Mouse (Mus musculus) limb, embryonic 12.5 days (tissue): ENCODE data around the gene Rnf187. TPM values are rescaled to one million over a fixed set of nuclear protein-coding genes. Genes with fewer than 3 reads are reported as not detected.

ENCODE experiments used
- ATAC-seq: fragments of 200-750 bp; cut with Nextera tagmentation; 2 replicates; pipeline ENCODE4 v1.8.0; 2017; ENCODE audit warnings: low read depth, moderate TSS enrichment; ENCODE audit not compliant: insufficient number of reproducible peaks, insufficient read depth, low FRiP score, low TSS enrichment
- H3K27ac ChIP-seq: fragments of 300-500 bp; sonication (generic); 2 replicates; pipeline ENCODE4 v1.5.1; 2016; ENCODE audit warnings: mild to moderate bottlenecking, moderate library complexity
- H3K27me3 ChIP-seq: fragments of 300-500 bp; sonication (generic); 2 replicates; pipeline ENCODE4 v1.6.1; 2016; ENCODE audit warnings: mild to moderate bottlenecking, moderate library complexity
- H3K36me3 ChIP-seq: fragments of 300-500 bp; sonication (generic); 2 replicates; pipeline ENCODE4 v1.6.1; 2016; ENCODE audit warnings: mild to moderate bottlenecking, moderate library complexity
- H3K4me1 ChIP-seq: fragments of 300-500 bp; sonication (generic); replicated peaks from 2 replicates; pipeline ENCODE4 v1.6.1; 2016
- H3K4me2 ChIP-seq: fragments of 300-500 bp; sonication (generic); 2 replicates; pipeline ENCODE4 v1.6.1; 2016; ENCODE audit warnings: mild to moderate bottlenecking, moderate library complexity
- H3K4me3 ChIP-seq: fragments of 300-500 bp; sonication (generic); replicated peaks from 2 replicates; pipeline ENCODE4 v1.5.1; 2016; ENCODE audit warnings: mild to moderate bottlenecking
- H3K9ac ChIP-seq: fragments of 300-500 bp; sonication (generic); replicated peaks from 2 replicates; pipeline ENCODE4 v1.6.1; 2016; ENCODE audit warnings: mild to moderate bottlenecking, moderate library complexity
- H3K9me3 ChIP-seq: fragments of 300-500 bp; sonication (generic); 2 replicates; pipeline ENCODE4 v1.6.1; 2016; ENCODE audit warnings: mild to moderate bottlenecking, moderate library complexity
- WGBS: fragments of 180-500 bp; shearing (Covaris S2); methylation state at CpG from one replicate; pipeline ENCODE4 v1.1.7; 2016; 5-methylcytosine and 5-hydroxymethylcytosine counted together
- polyA plus RNA-seq: library from polyadenylated mRNA; unstranded; fragments of >200 nt; fragmentation: Nextera tagmentation; extraction: Ambion mirVana; gene quantifications from 2 replicates; pipeline ENCODE4 v1.2.1, GENCODE M21; 2016

Gene Rnf187
- polyA plus RNA-seq, 1 experiment from 2014 or later: 315 TPM

GRCm38 (mm10) chr11:58964216-58964615, 25.5 kb upstream of the Rnf187 start:
- Histone ChIP-seq H3K27ac (no peak overlapping the region), H3K36me3 (peaks cover 16% of the 10 kb centered on the region; the same call in 1 of the 2 replicates), H3K4me3 (no peak overlapping the region), H3K9ac (no peak overlapping the region), H3K27me3 (peaks cover 40% of the 10 kb centered on the region), H3K9me3 (peaks cover 8% of the 10 kb centered on the region), H3K4me2 (no peak overlapping the region), H3K4me1 (peaks cover 7% of the 10 kb centered on the region; the same call in 1 of the 2 replicates)
- no peak for ATAC-seq
- 83% methylated on average over 7 of the region's 7 CpGs for WGBS

- H3K4me2 ChIP-seq: no peak overlapping the region
- no peak for ATAC-seq
- peaks cover 8% of the 10 kb centered on the region for H3K9me3 ChIP-seq
- peaks cover 10% of the 10 kb centered on the region; the same call in 1 of the 2 replicates for H3K36me3 ChIP-seq
- no peak overlapping the region for H3K27ac ChIP-seq
- 39% methylated on average over 17 of the region's 17 CpGs for WGBS
- no peak overlapping the region for H3K4me3 ChIP-seq
- no peak overlapping the region for H3K9ac ChIP-seq
- peaks cover 44% of the 10 kb centered on the region for H3K27me3 ChIP-seq
- peaks cover 8% of the 10 kb centered on the region; the same call in 1 of the 2 replicates for H3K4me1 ChIP-seq
These were observed 24.8 kb upstream of the Rnf187 start for GRCm38 (mm10) chr11:58963543-58963942.

- peaks cover 8% of the 10 kb centered on the region for H3K9me3 ChIP-seq
- peaks cover 53% of the 10 kb centered on the region for H3K27me3 ChIP-seq
- 59% methylated on average over 50 of the region's 50 CpGs for WGBS
- H3K4me2 ChIP-seq: 0 out of 2 replicates have a peak overlapping the region, but pooled peaks have one; percentile 10
- H3K4me1 ChIP-seq: peaks cover 19% of the 10 kb centered on the region
- peaks cover 12% of the 10 kb centered on the region for H3K36me3 ChIP-seq
- no peak for ATAC-seq
- no peak overlapping the region for H3K9ac ChIP-seq
- no peak overlapping the region for H3K27ac ChIP-seq
- H3K4me3 ChIP-seq: no peak overlapping the region; the same call in 1 of the 2 replicates
These were observed 22.9 kb upstream of the Rnf187 start for GRCm38 (mm10) chr11:58961364-58962177.

- Histone ChIP-seq H3K36me3 (peaks cover 12% of the 10 kb centered on the region), H3K9ac (no peak overlapping the region; the same call in 1 of the 2 replicates), H3K27me3 (peaks cover 53% of the 10 kb centered on the region), H3K4me1 (peaks cover 26% of the 10 kb centered on the region), H3K9me3 (peaks cover 8% of the 10 kb centered on the region), H3K27ac (no peak overlapping the region), H3K4me2 (peak overlapping the region; percentile 65), H3K4me3 (peak overlapping the region; percentile 44)
- WGBS: 2% methylated on average over 40 of the region's 40 CpGs
- ATAC-seq: peak; percentile 57
These were observed 21.3 kb upstream of the Rnf187 start for GRCm38 (mm10) chr11:58959921-58960465.

GRCm38 (mm10) chr11:58959186-58959825, 20.6 kb upstream of the Rnf187 start:
- ATAC-seq: no peak
- peaks cover 8% of the 10 kb centered on the region for H3K9me3 ChIP-seq
- peaks cover 12% of the 10 kb centered on the region for H3K36me3 ChIP-seq
- peak overlapping the region; percentile 44 for H3K4me3 ChIP-seq
- H3K4me2 ChIP-seq: peak overlapping the region; percentile 65
- peaks cover 26% of the 10 kb centered on the region for H3K4me1 ChIP-seq
- WGBS: 39% methylated on average over 15 of the region's 15 CpGs
- H3K27me3 ChIP-seq: peaks cover 51% of the 10 kb centered on the region
- H3K9ac ChIP-seq: no peak overlapping the region
- H3K27ac ChIP-seq: no peak overlapping the region

- Histone ChIP-seq H3K27ac (no peak overlapping the region), H3K9me3 (peaks cover 8% of the 10 kb centered on the region), H3K9ac (no peak overlapping the region), H3K27me3 (peaks cover 44% of the 10 kb centered on the region), H3K4me1 (peaks cover 29% of the 10 kb centered on the region), H3K4me3 (no peak overlapping the region), H3K4me2 (no peak overlapping the region), H3K36me3 (peaks cover 12% of the 10 kb centered on the region)
- 87% methylated on average over 6 of the region's 6 CpGs for WGBS
- no peak for ATAC-seq
These were observed 19.8 kb upstream of the Rnf187 start for GRCm38 (mm10) chr11:58958536-58958935.

GRCm38 (mm10) chr11:58957226-58957914, 18.7 kb upstream of the Rnf187 start:
- Histone ChIP-seq H3K4me1 (peaks cover 37% of the 10 kb centered on the region), H3K27ac (no peak overlapping the region), H3K27me3 (peaks cover 32% of the 10 kb centered on the region), H3K9ac (peak overlapping the region; percentile 93), H3K4me3 (peak overlapping the region; percentile 75; the same call in 1 of the 2 replicates), H3K36me3 (peaks cover 12% of the 10 kb centered on the region), H3K9me3 (peaks cover 8% of the 10 kb centered on the region), H3K4me2 (peak overlapping the region; percentile 93)
- WGBS: 90% methylated on average over 5 of the region's 5 CpGs
- no peak for ATAC-seq

- WGBS: 29% methylated on average over 8 of the region's 8 CpGs
- no peak for ATAC-seq
These were observed 17.1 kb upstream of the Rnf187 start for GRCm38 (mm10) chr11:58955868-58956257.

GRCm38 (mm10) chr11:58955143-58955867, 16.6 kb upstream of the Rnf187 start:
- Histone ChIP-seq H3K27me3 (peaks cover 36% of the 10 kb centered on the region), H3K4me3 (peak overlapping the region; percentile 75), H3K9ac (peak overlapping the region; percentile 93), H3K9me3 (no peaks in the 10 kb centered on the region), H3K4me1 (peaks cover 37% of the 10 kb centered on the region), H3K36me3 (peaks cover 12% of the 10 kb centered on the region), H3K4me2 (peak overlapping the region; percentile 93), H3K27ac (peak overlapping the region; percentile 99)
- under 1% methylated on average over 20 of the region's 20 CpGs for WGBS
- no peak; the same call in 1 of the 2 replicates for ATAC-seq

More at GRCm38 (mm10) chr11:58955868-58956257, 17.1 kb upstream of the Rnf187 start:
- peak overlapping the region; percentile 75 for H3K4me3 ChIP-seq
- H3K9me3 ChIP-seq: no peaks in the 10 kb centered on the region
- peak overlapping the region; percentile 93 for H3K9ac ChIP-seq
- H3K4me1 ChIP-seq: peaks cover 37% of the 10 kb centered on the region
- peaks cover 34% of the 10 kb centered on the region for H3K27me3 ChIP-seq
- no peak overlapping the region; the same call in 1 of the 2 replicates for H3K27ac ChIP-seq
- H3K4me2 ChIP-seq: peak overlapping the region; percentile 93
- H3K36me3 ChIP-seq: peaks cover 12% of the 10 kb centered on the region

- Histone ChIP-seq H3K36me3 (peaks cover 12% of the 10 kb centered on the region), H3K9me3 (no peaks in the 10 kb centered on the region), H3K27ac (peak within 1 kb of the TSS; percentile 99), H3K4me1 (peaks cover 37% of the 10 kb centered on the region), H3K4me2 (peak within 1 kb of the TSS; percentile 93), H3K4me3 (peak within 1 kb of the TSS; percentile 75), H3K27me3 (peaks cover 38% of the 10 kb centered on the region), H3K9ac (peak within 1 kb of the TSS; percentile 93)
- under 1% methylated on average over 49 of the region's 49 CpGs for WGBS
- peak; percentile 89 for ATAC-seq
These were observed 15.9 kb upstream of the Rnf187 start, which contains the start of the genes Hist3h2a and Trim17 for GRCm38 (mm10) chr11:58954420-58955142. Gene Hist3h2a (plus strand): TSS chr11:58954685. Gene Trim17 (plus strand): TSS chr11:58954685.
